Mouse (Mus musculus) thymus, adult 2 months (tissue): ENCODE measurements at regions not wholly inside any gene's neighbourhood (a gene's known extent, or its start where the extent isn't known, plus 50 kb on each side); places are given as distances from the start of the nearest gene placed in this dataset.

Source experiments
- DNase-seq: peaks from one replicate; pipeline ENCODE4 v3.0.0; 2021
- H3K27ac ChIP-seq: fragments of 200-500 bp; 2 replicates; pipeline ENCODE4 v1.5.1; 2012; ENCODE audit warnings: low read length, control low read depth; ENCODE audit not compliant: control insufficient read depth, insufficient read depth
- H3K27me3 ChIP-seq: fragments of 200-500 bp; 2 replicates; pipeline ENCODE4 v1.6.1; 2012; ENCODE audit warnings: mild to moderate bottlenecking, low read length, moderate library complexity, mixed read lengths; ENCODE audit not compliant: control insufficient read depth, insufficient read depth
- H3K36me3 ChIP-seq: fragments of 200-500 bp; 2 replicates; pipeline ENCODE4 v1.6.1; 2012; ENCODE audit warnings: mild to moderate bottlenecking, low read length, moderate library complexity; ENCODE audit not compliant: control insufficient read depth, insufficient read depth
- H3K4me1 ChIP-seq: fragments of 200-500 bp; replicated peaks from 2 replicates; pipeline ENCODE4 v1.6.1; 2012; ENCODE audit warnings: low read length; ENCODE audit not compliant: control insufficient read depth, insufficient read depth
- H3K4me3 ChIP-seq: fragments of 200-500 bp; 2 replicates; pipeline ENCODE4 v1.5.1; 2012; ENCODE audit warnings: mild to moderate bottlenecking, low read length, control low read depth, moderate library complexity; ENCODE audit not compliant: control insufficient read depth, insufficient read depth
- CTCF ChIP-seq: fragments of 200-500 bp; IDR thresholded peaks from 2 replicates; pipeline ENCODE4 v1.5.1; 2012; ENCODE audit warnings: mild to moderate bottlenecking, control low read depth, low read length, moderate library complexity, borderline replicate concordance; ENCODE audit not compliant: control insufficient read depth, poor library complexity, insufficient read depth; ENCODE audit errors: extremely low read depth
- POLR2A ChIP-seq: fragments of 200-500 bp; IDR thresholded peaks from 2 replicates; pipeline ENCODE4 v1.6.1; 2012; ENCODE audit warnings: mild to moderate bottlenecking, low read length, control low read depth, moderate library complexity; ENCODE audit not compliant: control insufficient read depth, poor library complexity, insufficient read depth; ENCODE audit errors: extremely low read depth
- WGBS: fragments of 180-500 bp; shearing (Covaris S2); methylation state at CpG from one replicate; pipeline ENCODE4 v1.1.7; 2018; 5-methylcytosine and 5-hydroxymethylcytosine counted together

DNA sequence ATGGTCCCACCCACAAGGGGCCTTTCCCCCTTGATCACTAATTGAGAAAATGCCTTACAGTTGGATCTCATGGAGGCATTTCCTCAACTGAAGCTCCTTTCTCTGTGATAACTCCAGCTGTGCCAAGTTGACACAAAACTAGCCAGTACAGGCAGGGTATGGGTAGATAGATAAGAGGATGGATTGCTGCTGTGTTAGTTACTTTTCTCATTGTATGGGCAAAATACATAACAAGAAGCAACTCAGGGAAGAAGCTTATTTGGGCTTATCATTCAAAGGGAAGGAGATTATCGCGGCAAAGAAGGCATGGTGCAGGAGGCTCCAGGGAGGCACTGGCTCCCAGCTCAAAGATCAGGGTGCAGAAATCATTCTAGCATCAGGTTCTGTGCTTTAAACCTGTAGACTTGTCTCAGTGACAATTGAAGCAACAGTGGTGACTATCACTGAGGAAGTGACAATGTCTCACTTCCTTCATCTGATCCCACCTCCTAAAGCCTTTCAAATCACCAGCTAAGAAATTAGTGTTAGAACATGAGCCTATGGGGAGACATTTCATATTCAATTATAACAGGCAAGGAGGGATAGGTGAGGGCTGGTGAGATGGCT, 83.8 kb downstream of the 1810010D01Rik start:
- no peak overlapping the region for H3K4me3 ChIP-seq
- no peaks in the 10 kb centered on the region for H3K36me3 ChIP-seq
- no peaks in the 10 kb centered on the region for H3K4me1 ChIP-seq
- no peaks in the 10 kb centered on the region for H3K27me3 ChIP-seq
- H3K27ac ChIP-seq: no peak overlapping the region
- 100% methylated on average over 2 of the region's 2 CpGs for WGBS
- no peak for TF ChIP-seq POLR2A
- no peak for TF ChIP-seq CTCF
- no peak for DNase-seq

DNA sequence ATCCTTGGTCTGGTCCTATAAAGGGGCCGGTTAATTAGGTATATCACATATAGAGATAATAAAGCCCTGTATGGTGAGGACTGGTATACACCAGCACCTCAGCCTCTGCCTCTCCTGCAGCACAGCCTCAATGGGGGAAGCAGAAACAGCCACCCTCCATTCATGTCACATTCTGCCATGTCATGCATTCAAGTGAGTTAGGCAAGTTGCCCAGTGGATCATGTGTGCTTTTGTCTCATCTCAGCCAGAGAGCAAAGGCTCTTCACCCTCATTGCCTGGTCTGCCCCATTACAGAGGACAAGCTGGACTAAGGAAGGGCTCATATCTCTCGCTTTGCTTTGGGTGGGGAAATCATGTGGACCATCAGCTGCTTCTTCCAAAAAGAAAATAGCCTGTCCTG, 85.4 kb downstream of the 1810010D01Rik start:
- no peak for TF ChIP-seq CTCF
- WGBS: 96% methylated on average over 2 of the region's 2 CpGs
- no peaks in the 10 kb centered on the region for H3K36me3 ChIP-seq
- no peaks in the 10 kb centered on the region for H3K4me1 ChIP-seq
- no peak overlapping the region for H3K27ac ChIP-seq
- H3K27me3 ChIP-seq: no peaks in the 10 kb centered on the region
- H3K4me3 ChIP-seq: no peak overlapping the region
- DNase-seq: no peak

DNA sequence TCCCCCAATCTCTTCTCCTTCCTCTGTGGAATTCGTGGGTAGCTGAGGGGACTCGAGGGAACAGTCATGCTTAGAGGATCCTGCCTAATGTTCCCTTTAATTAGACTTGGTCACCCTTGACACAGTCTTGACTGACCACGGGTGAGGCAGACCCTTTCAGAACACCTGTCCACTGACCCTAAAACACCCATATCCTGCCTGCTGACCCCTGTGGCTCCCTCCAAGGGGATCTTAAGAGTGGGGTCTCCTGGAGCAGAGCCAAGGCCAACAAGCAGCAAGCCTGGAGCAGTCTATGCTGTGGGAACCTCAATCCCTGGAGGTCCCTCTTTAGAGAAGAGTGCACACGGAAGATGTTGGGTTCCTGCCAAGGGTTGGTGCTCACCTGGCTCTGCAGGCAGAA, 89.5 kb downstream of the 1810010D01Rik start:
- no peak overlapping the region for H3K4me3 ChIP-seq
- no peak overlapping the region for H3K27ac ChIP-seq
- no peaks in the 10 kb centered on the region for H3K36me3 ChIP-seq
- no peak for TF ChIP-seq CTCF
- TF ChIP-seq POLR2A: no peak
- DNase-seq: no peak
- no peaks in the 10 kb centered on the region for H3K27me3 ChIP-seq
- no peaks in the 10 kb centered on the region for H3K4me1 ChIP-seq
- 79% methylated on average over 4 of the region's 4 CpGs for WGBS

DNA sequence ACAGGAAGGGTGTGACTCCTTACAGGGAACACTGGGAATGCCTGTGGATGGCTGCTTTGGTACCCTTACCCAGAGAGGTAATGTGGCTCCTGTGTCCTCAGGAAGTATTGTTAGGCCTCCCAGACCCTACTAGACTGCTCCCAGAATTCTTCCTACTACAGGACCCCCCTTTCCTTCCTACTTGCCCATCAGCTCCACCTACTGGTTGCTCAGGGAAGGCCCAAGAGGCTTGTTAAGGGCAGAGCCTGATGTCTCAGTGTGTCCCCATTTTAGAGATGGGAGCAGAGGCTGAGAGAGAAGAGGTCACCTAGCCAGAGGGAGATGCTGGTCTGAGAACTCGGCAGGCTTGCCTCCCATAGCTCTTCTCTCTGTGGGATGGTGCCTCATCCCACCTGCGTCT, 93.3 kb downstream of the 1810010D01Rik start:
- TF ChIP-seq POLR2A (no peak), CTCF (peak; percentile 32; the same call in 1 of the 2 replicates)
- peak; percentile 66 for DNase-seq
- H3K36me3 ChIP-seq: no peaks in the 10 kb centered on the region
- 90% methylated on average over 2 of the region's 2 CpGs for WGBS
- no peaks in the 10 kb centered on the region for H3K27me3 ChIP-seq
- no peak overlapping the region for H3K27ac ChIP-seq
- H3K4me3 ChIP-seq: no peak overlapping the region
- peaks cover 32% of the 10 kb centered on the region for H3K4me1 ChIP-seq

DNA sequence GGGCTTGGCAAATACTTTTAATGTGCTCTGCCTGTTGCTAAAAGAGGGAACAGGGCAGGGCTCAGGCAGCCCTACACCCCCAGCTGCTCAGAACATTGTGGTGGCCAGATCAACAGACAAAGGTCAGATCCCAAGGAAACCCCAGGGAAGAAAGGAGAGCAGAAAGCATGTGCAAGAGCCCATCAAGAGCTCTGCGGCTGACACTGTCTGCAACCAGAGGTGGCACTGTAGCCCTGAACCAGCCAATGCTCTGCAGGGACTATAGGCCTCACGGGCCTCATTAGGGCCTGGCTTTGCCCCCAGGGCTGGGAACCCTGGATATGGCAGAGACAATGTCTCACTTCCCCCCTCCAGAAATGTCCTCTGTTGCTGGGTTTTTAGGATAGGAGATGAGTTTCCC, 93.8 kb downstream of the 1810010D01Rik start:
- Histone ChIP-seq H3K27ac (no peak overlapping the region), H3K36me3 (no peaks in the 10 kb centered on the region), H3K27me3 (no peaks in the 10 kb centered on the region), H3K4me1 (peaks cover 36% of the 10 kb centered on the region), H3K4me3 (no peak overlapping the region)
- DNase-seq: no peak
- WGBS: 90% methylated on average over 2 of the region's 2 CpGs
- no peak for TF ChIP-seq POLR2A

DNA sequence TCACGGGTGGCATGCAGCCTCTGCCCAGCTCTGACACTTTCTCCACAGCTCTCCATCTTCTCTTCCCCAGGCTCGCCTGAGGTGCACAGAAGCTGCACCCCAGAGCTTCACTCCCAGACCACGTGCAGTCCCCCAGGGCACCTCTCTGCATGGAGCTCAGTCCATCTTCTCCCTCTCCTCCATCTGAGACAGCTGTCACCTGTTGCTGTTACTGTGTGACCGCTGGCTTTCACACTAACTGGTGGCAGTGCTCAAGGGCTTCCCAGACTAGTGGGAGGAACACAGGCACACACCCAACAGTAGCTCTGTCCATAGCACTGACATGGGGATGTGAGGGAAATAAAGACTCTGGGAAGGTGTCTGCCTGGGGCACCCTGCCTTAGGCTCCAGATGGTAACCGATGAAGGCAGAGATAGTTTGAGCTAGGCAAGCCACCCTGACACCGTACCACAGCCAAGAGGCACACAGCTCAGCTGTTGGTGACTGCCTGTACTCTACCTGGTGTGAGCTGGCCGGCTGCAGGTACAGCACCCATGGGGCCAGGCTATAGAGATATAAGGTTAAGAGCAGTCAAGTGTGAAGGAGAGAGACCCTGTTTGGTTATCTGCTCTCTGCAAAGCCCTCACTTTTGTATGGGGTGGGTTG, 94.9 kb downstream of the 1810010D01Rik start:
- H3K4me3 ChIP-seq: no peak overlapping the region
- peaks cover 36% of the 10 kb centered on the region for H3K4me1 ChIP-seq
- 82% methylated on average over 7 of the region's 7 CpGs for WGBS
- no peaks in the 10 kb centered on the region for H3K36me3 ChIP-seq
- no peak for TF ChIP-seq CTCF
- no peak for TF ChIP-seq POLR2A
- H3K27me3 ChIP-seq: no peaks in the 10 kb centered on the region
- no peak for DNase-seq
- no peak overlapping the region for H3K27ac ChIP-seq
